In the genomic region with DNA sequence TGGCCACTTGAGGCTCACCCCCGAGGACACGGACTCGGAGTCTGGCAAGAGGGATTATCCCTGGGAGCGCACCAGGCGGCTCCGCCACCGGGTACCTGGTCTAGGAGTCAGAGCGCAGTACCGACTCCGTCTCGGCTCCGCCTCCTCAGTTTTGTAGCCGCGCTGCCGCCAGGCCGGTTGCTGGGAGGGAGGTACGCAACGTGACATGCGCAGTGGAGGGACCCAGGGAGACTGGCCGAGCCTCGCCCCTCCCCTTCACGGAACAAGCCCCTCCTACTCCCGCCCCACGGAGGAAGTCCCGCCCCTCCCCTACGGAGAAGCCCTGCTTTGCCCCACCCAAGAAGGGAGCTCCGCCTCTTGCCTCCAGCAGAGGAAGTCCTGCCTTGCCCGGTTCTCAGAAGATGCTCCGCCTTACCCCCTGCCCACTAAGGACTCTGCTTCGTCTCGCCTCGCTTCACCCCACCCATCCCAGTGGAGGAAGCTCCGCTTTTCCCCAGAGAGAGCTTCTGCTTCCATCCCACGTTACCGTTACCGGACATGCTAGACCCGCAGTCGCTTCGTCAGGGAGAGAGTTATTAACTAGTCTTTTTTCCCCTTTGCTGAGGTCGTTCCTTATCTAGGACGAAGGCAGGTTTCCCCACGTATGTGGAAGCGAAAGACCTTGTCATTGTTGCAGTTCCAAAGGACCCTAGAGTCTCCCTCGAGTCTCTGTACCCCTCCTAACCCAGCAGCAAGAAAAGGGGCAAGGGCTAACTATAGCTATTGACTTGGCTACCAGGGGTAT, we compare ENCODE assay signal across 8 mouse cellular contexts. TPM values are rescaled to one million over a fixed set of nuclear protein-coding genes. Genes with fewer than 3 reads are reported as not detected.
DNase-seq lines count a peak whose midpoint lies in the region; ATAC-seq and TF ChIP-seq lines count a peak whose summit lies in the region.

No protein-coding gene starts in this region.

- 0 out of 2 replicates have a peak, but pooled peaks cover 2% of the 10 kb centered on the region for H3K79me2 ChIP-seq in CH12.LX (replicated peaks; ENCODE audit: control insufficient read depth, extremely low read depth, insufficient read depth, poor library complexity, severe bottlenecking)

- peak overlapping the region; percentile 75 for H3K27ac ChIP-seq in CH12.LX (ENCODE audit: insufficient read depth, low read depth)
- H3K27ac ChIP-seq in forebrain, embryonic 11.5 days (ENCODE audit: low read depth, low read length), result peak overlapping the region; percentile 79
- peak overlapping the region; percentile 80 for H3K27ac ChIP-seq in heart, postnatal 0 days (ENCODE audit: low read depth)
- peak overlapping the region; percentile 95 for H3K27ac ChIP-seq in liver, embryonic 16.5 days (ENCODE audit: low read length)
- peak overlapping the region; percentile 89 for H3K27ac ChIP-seq in neural tube, embryonic 13.5 days (replicated peaks)
- peak overlapping the region; percentile 92 for H3K27ac ChIP-seq in testis, adult 2 months (ENCODE audit: control insufficient read depth, insufficient read depth, low read depth, low read length)

- H3K9ac ChIP-seq in CH12.LX (ENCODE audit: insufficient read depth, low read depth), result peak overlapping the region; percentile 81
- H3K9ac ChIP-seq in forebrain, embryonic 11.5 days (ENCODE audit: low read length), result peak overlapping the region; percentile 60
- H3K9ac ChIP-seq in heart, postnatal 0 days (replicated peaks; ENCODE audit: low read depth, low read length), result peak overlapping the region; percentile 69
- peak overlapping the region; percentile 85 for H3K9ac ChIP-seq in liver, embryonic 16.5 days (ENCODE audit: low read depth, low read length)
- peak overlapping the region; percentile 82 for H3K9ac ChIP-seq in neural tube, embryonic 13.5 days

- peak; percentile 96 for ATAC-seq in forebrain, embryonic 11.5 days (replicated peaks; ENCODE audit: low FRiP score)
- peak; percentile 98 for ATAC-seq in heart, postnatal 0 days (ENCODE audit: insufficient read depth, low read depth)
- ATAC-seq in liver, embryonic 16.5 days (ENCODE audit: low read depth), result peak; percentile 95
- ATAC-seq in neural tube, embryonic 13.5 days (ENCODE audit: low read depth), result peak; percentile 96

- peaks cover 6 to 49% of the 10 kb centered on the region in 2 experiments for H3K4me1 ChIP-seq in CH12.LX (ENCODE audit: control insufficient read depth in 1 of 2, insufficient read depth in 2 of 2)
- H3K4me1 ChIP-seq in forebrain, embryonic 11.5 days (replicated peaks; ENCODE audit: control insufficient read depth, insufficient read depth, low read length), result peaks cover 2% of the 10 kb centered on the region; the same call in 1 of the 2 replicates
- H3K4me1 ChIP-seq in heart, postnatal 0 days (ENCODE audit: control insufficient read depth, insufficient read depth), result peaks cover 4% of the 10 kb centered on the region
- H3K4me1 ChIP-seq in liver, embryonic 16.5 days (ENCODE audit: control insufficient read depth, low read depth, low read length), result peaks cover 28% of the 10 kb centered on the region
- H3K4me1 ChIP-seq in neural tube, embryonic 13.5 days (replicated peaks), result peaks cover 15% of the 10 kb centered on the region
- H3K4me1 ChIP-seq in testis, adult 2 months (ENCODE audit: control insufficient read depth, insufficient read depth, low read length), result no peaks in the 10 kb centered on the region

- peak overlapping the region; percentile 64 to 73 (median 71) for H3K4me3 ChIP-seq in CH12.LX (replicated peaks in 1 of 3; ENCODE audit: low read depth in 2 of 3, low read length in 2 of 3, poor library complexity in 1 of 3)
- H3K4me3 ChIP-seq in forebrain, embryonic 11.5 days (ENCODE audit: low read depth, low read length), result peak overlapping the region; percentile 58
- peak overlapping the region; percentile 73 for H3K4me3 ChIP-seq in heart, postnatal 0 days (ENCODE audit: low read depth, low read length)
- H3K4me3 ChIP-seq in liver, embryonic 16.5 days (ENCODE audit: low read depth, low read length), result peak overlapping the region; percentile 81
- peak overlapping the region; percentile 77 for H3K4me3 ChIP-seq in neural tube, embryonic 13.5 days
- peak overlapping the region; percentile 95 for H3K4me3 ChIP-seq in testis, adult 2 months (ENCODE audit: control insufficient read depth, low read depth, low read length)

- 0 out of 2 replicates have a peak, but pooled peaks have one; percentile 6 for TF ChIP-seq EP300 in CH12.LX (IDR thresholded peaks at IDR 0.05; ENCODE audit: low read length)
- no peak for TF ChIP-seq EP300 in heart, postnatal 0 days (IDR thresholded peaks at IDR 0.05; ENCODE audit: low read depth)

- TF ChIP-seq CTCF in CH12.LX (conservative IDR thresholded peaks at IDR 0.05 in 1 of 2, IDR thresholded peaks at IDR 0.05 in 1 of 2; ENCODE audit: low read depth in 2 of 2, low read length in 2 of 2), result no peak
- no peak; the same call in 1 of the 2 replicates for TF ChIP-seq CTCF in heart, postnatal 0 days (IDR thresholded peaks at IDR 0.05; ENCODE audit: low read depth)
- no peak for TF ChIP-seq CTCF in testis, adult 2 months (IDR thresholded peaks at IDR 0.05; ENCODE audit: control insufficient read depth, insufficient read depth, insufficient replicate concordance, low read depth, low read length)

- H3K27me3 ChIP-seq in CH12.LX (replicated peaks), result no peaks in the 10 kb centered on the region
- H3K27me3 ChIP-seq in forebrain, embryonic 11.5 days (ENCODE audit: control insufficient read depth, insufficient read depth, low read length), result no peaks in the 10 kb centered on the region
- no peaks in the 10 kb centered on the region for H3K27me3 ChIP-seq in heart, postnatal 0 days (ENCODE audit: control insufficient read depth, insufficient read depth, low read length)
- no peaks in the 10 kb centered on the region for H3K27me3 ChIP-seq in liver, embryonic 16.5 days (ENCODE audit: control insufficient read depth, insufficient read depth, low read depth, low read length)
- no peaks in the 10 kb centered on the region for H3K27me3 ChIP-seq in neural tube, embryonic 13.5 days
- H3K27me3 ChIP-seq in testis, adult 2 months (ENCODE audit: control insufficient read depth, insufficient read depth, low read length), result no peaks in the 10 kb centered on the region

- peaks cover 15 to 38% of the 10 kb centered on the region in 2 experiments for H3K36me3 ChIP-seq in CH12.LX (replicated peaks in 1 of 2; ENCODE audit: control insufficient read depth in 1 of 2, insufficient read depth in 1 of 2, low read length in 1 of 2)
- H3K36me3 ChIP-seq in forebrain, embryonic 11.5 days (ENCODE audit: control insufficient read depth, insufficient read depth, low read length), result peaks cover 6% of the 10 kb centered on the region
- H3K36me3 ChIP-seq in heart, postnatal 0 days (replicated peaks; ENCODE audit: control insufficient read depth, insufficient read depth, low read length), result peaks cover 23% of the 10 kb centered on the region
- peaks cover 10% of the 10 kb centered on the region for H3K36me3 ChIP-seq in liver, embryonic 16.5 days (ENCODE audit: control insufficient read depth, insufficient read depth)
- H3K36me3 ChIP-seq in neural tube, embryonic 13.5 days, result peaks cover 27% of the 10 kb centered on the region
- peaks cover 1% of the 10 kb centered on the region; the same call in 1 of the 2 replicates for H3K36me3 ChIP-seq in testis, adult 2 months (ENCODE audit: control insufficient read depth, insufficient read depth, low read length)

- H3K9me3 ChIP-seq in CH12.LX (replicated peaks; ENCODE audit: low read length), result no peaks in the 10 kb centered on the region
- H3K9me3 ChIP-seq in forebrain, embryonic 11.5 days (ENCODE audit: control insufficient read depth, low read length), result no peaks in the 10 kb centered on the region
- H3K9me3 ChIP-seq in heart, postnatal 0 days (replicated peaks; ENCODE audit: control insufficient read depth, low read length), result no peaks in the 10 kb centered on the region
- H3K9me3 ChIP-seq in liver, embryonic 16.5 days (replicated peaks; ENCODE audit: control insufficient read depth, low read length), result no peaks in the 10 kb centered on the region
- H3K9me3 ChIP-seq in neural tube, embryonic 13.5 days, result no peaks in the 10 kb centered on the region

- TF ChIP-seq POLR2A in CH12.LX (IDR thresholded peaks at IDR 0.05; ENCODE audit: low read depth, low read length), result peak; percentile 98
- TF ChIP-seq POLR2A in testis, adult 2 months (IDR thresholded peaks at IDR 0.05; ENCODE audit: control insufficient read depth, low read depth, low read length), result peak; percentile 99

- dilution Hi-C loops in CH12.LX (cut with MboI; ENCODE audit: extremely low pct_ligation_motif_present, extremely low pct_unique_long_range_greater_than_20kb, low sequenced_read_pairs), result no loop called here

- H3K4me2 ChIP-seq in CH12.LX (ENCODE audit: insufficient read depth, low read depth, poor library complexity, severe bottlenecking), result peak overlapping the region; percentile 96
- peak overlapping the region; percentile 70 for H3K4me2 ChIP-seq in forebrain, embryonic 11.5 days (ENCODE audit: low read depth, low read length, severe bottlenecking)
- H3K4me2 ChIP-seq in heart, postnatal 0 days (ENCODE audit: low read depth, low read length), result peak overlapping the region; percentile 76
- H3K4me2 ChIP-seq in liver, embryonic 16.5 days (ENCODE audit: low read depth, low read length), result peak overlapping the region; percentile 90
- peak overlapping the region; percentile 75 for H3K4me2 ChIP-seq in neural tube, embryonic 13.5 days

- under 1% methylated on average over 41 of the region's 44 CpGs for WGBS in forebrain, embryonic 11.5 days
- under 1% methylated on average over 43 of the region's 44 CpGs for WGBS in heart, postnatal 0 days
- under 1% methylated on average over 44 of the region's 44 CpGs for WGBS in liver, embryonic 16.5 days (ENCODE audit: insufficient replicate concordance)
- WGBS in neural tube, embryonic 13.5 days, result 0% methylated on average over 44 of the region's 44 CpGs

- no peak; the same call in 1 of the 2 replicates for TF ChIP-seq RAD21 in CH12.LX (IDR thresholded peaks at IDR 0.05; ENCODE audit: low read depth, low read length)

- DNase-seq in CH12.LX (ENCODE audit: extremely low read depth), result peak; percentile 99
- peak; percentile 96 for DNase-seq in c-Kit-positive CD71-positive TER-119-negative erythroid progenitor cells, embryonic 14.5 days (ENCODE audit: low read depth)
- peak; percentile 99 for DNase-seq in forebrain, embryonic 11.5 days (ENCODE audit: low spot score)
- peak; percentile 99 for DNase-seq in heart, postnatal 0 days (ENCODE audit: low spot score)
- DNase-seq in kidney, postnatal 4 days, result peak; percentile 98 to 99

- in situ Hi-C loops in CH12.LX (cut with MboI; ENCODE audit: low pct_ligation_motif_present, low pct_unique_long_range_greater_than_20kb, low sequenced_read_pairs), result no loop called here

RNA-seq across cellular contexts. Expression of gene Strada, which starts 8.4 kb away (rescaled TPM):
- total RNA-seq in CH12.LX (2012; rRNA removed) (36.8 and 39.4 TPM in 2 replicates), CH12.LX (2014; rRNA removed) (40.1 and 41.7 TPM in 2 replicates)
- polyA plus RNA-seq in CH12.LX (2012; ENCODE audit: insufficient read length, low read depth), result 48.7 and 51.7 TPM in 2 replicates
- polyA plus RNA-seq in forebrain, embryonic 11.5 days (2014; fragmentation: Nextera tagmentation; extraction: Ambion mirVana), result 41.8 and 43.6 TPM in 2 replicates
- 12.6 and 18.7 TPM in 2 replicates for total RNA-seq in heart, postnatal 0 days (2014; rRNA removed; ENCODE audit: low replicate concordance)
- polyA plus RNA-seq in heart, postnatal 0 days (2015; fragmentation: Nextera tagmentation; extraction: Ambion mirVana), result 12.6 and 13.0 TPM in 2 replicates
- polyA plus RNA-seq in liver, embryonic 16.5 days (2015; fragmentation: Nextera tagmentation; extraction: Ambion mirVana), result 7.3 and 7.6 TPM in 2 replicates
- polyA plus RNA-seq in neural tube, embryonic 13.5 days (2015; fragmentation: Nextera tagmentation; extraction: Ambion mirVana), result 32.8 and 33.5 TPM in 2 replicates
- polyA plus RNA-seq in testis, adult 2 months (2012; rRNA removed), result 153 and 157 TPM in 2 replicates

RNA-seq across cellular contexts. Expression of gene Ccdc47, which starts 22.6 kb away (rescaled TPM):
- total RNA-seq in CH12.LX (2012; rRNA removed), result 53.2 and 66.7 TPM in 2 replicates
- total RNA-seq in CH12.LX (2014; rRNA removed), result 44.5 and 46.1 TPM in 2 replicates
- 80.8 and 94.1 TPM in 2 replicates for polyA plus RNA-seq in CH12.LX (2012; ENCODE audit: insufficient read length, low read depth)
- polyA plus RNA-seq in forebrain, embryonic 11.5 days (2014; fragmentation: Nextera tagmentation; extraction: Ambion mirVana), result 70.9 and 74.1 TPM in 2 replicates
- 22.0 and 23.6 TPM in 2 replicates for total RNA-seq in heart, postnatal 0 days (2014; rRNA removed; ENCODE audit: low replicate concordance)
- polyA plus RNA-seq in heart, postnatal 0 days (2015; fragmentation: Nextera tagmentation; extraction: Ambion mirVana), result 80.6 and 89.8 TPM in 2 replicates
- 42.3 and 44.2 TPM in 2 replicates for polyA plus RNA-seq in liver, embryonic 16.5 days (2015; fragmentation: Nextera tagmentation; extraction: Ambion mirVana)
- polyA plus RNA-seq in neural tube, embryonic 13.5 days (2015; fragmentation: Nextera tagmentation; extraction: Ambion mirVana), result 96.7 and 111 TPM in 2 replicates
- 8.2 and 11.0 TPM in 2 replicates for polyA plus RNA-seq in testis, adult 2 months (2012; rRNA removed)

RNA-seq across cellular contexts. Expression of gene Ddx42, which starts 23.2 kb away (rescaled TPM):
- total RNA-seq in CH12.LX (2012; rRNA removed) (63.8 and 69.0 TPM in 2 replicates), CH12.LX (2014; rRNA removed) (65.3 and 65.5 TPM in 2 replicates)
- polyA plus RNA-seq in CH12.LX (2012; ENCODE audit: insufficient read length, low read depth), result 89.1 and 94.6 TPM in 2 replicates
- 109 and 111 TPM in 2 replicates for polyA plus RNA-seq in forebrain, embryonic 11.5 days (2014; fragmentation: Nextera tagmentation; extraction: Ambion mirVana)
- total RNA-seq in heart, postnatal 0 days (2014; rRNA removed; ENCODE audit: low replicate concordance), result 15.8 and 17.8 TPM in 2 replicates
- 25.5 and 29.2 TPM in 2 replicates for polyA plus RNA-seq in heart, postnatal 0 days (2015; fragmentation: Nextera tagmentation; extraction: Ambion mirVana)
- polyA plus RNA-seq in liver, embryonic 16.5 days (2015; fragmentation: Nextera tagmentation; extraction: Ambion mirVana), result 22.7 and 24.7 TPM in 2 replicates
- 87.1 and 89.8 TPM in 2 replicates for polyA plus RNA-seq in neural tube, embryonic 13.5 days (2015; fragmentation: Nextera tagmentation; extraction: Ambion mirVana)
- 12.0 and 13.2 TPM in 2 replicates for polyA plus RNA-seq in testis, adult 2 months (2012; rRNA removed)

RNA-seq across cellular contexts. Expression of gene Limd2, which starts 32.9 kb away (rescaled TPM):
- total RNA-seq in CH12.LX (2012; rRNA removed) (249 and 275 TPM in 2 replicates), CH12.LX (2014; rRNA removed) (344 and 367 TPM in 2 replicates)
- polyA plus RNA-seq in CH12.LX (2012; ENCODE audit: insufficient read length, low read depth), result 520 and 563 TPM in 2 replicates
- 309 and 337 TPM in 2 replicates for polyA plus RNA-seq in forebrain, embryonic 11.5 days (2014; fragmentation: Nextera tagmentation; extraction: Ambion mirVana)
- total RNA-seq in heart, postnatal 0 days (2014; rRNA removed; ENCODE audit: low replicate concordance), result 8.2 and 34.8 TPM in 2 replicates
- 40.4 and 44.6 TPM in 2 replicates for polyA plus RNA-seq in heart, postnatal 0 days (2015; fragmentation: Nextera tagmentation; extraction: Ambion mirVana)
- 76.8 and 79.6 TPM in 2 replicates for polyA plus RNA-seq in liver, embryonic 16.5 days (2015; fragmentation: Nextera tagmentation; extraction: Ambion mirVana)
- 171 and 187 TPM in 2 replicates for polyA plus RNA-seq in neural tube, embryonic 13.5 days (2015; fragmentation: Nextera tagmentation; extraction: Ambion mirVana)
- polyA plus RNA-seq in testis, adult 2 months (2012; rRNA removed), result 1,077 and 1,168 TPM in 2 replicates

RNA-seq across cellular contexts. Expression of gene Gm10840, which starts 32.9 kb away (rescaled TPM):
- total RNA-seq in CH12.LX (2012; rRNA removed) (not detected in 2 replicates), CH12.LX (2014; rRNA removed) (not detected in 2 replicates)
- polyA plus RNA-seq in CH12.LX (2012; ENCODE audit: insufficient read length, low read depth), result not detected in 2 replicates
- polyA plus RNA-seq in forebrain, embryonic 11.5 days (2014; fragmentation: Nextera tagmentation; extraction: Ambion mirVana), result 1.2 TPM in 1 of 2 replicates, not detected in the other
- total RNA-seq in heart, postnatal 0 days (2014; rRNA removed; ENCODE audit: low replicate concordance), result not detected in 2 replicates
- polyA plus RNA-seq in heart, postnatal 0 days (2015; fragmentation: Nextera tagmentation; extraction: Ambion mirVana), result not detected in 2 replicates
- polyA plus RNA-seq in liver, embryonic 16.5 days (2015; fragmentation: Nextera tagmentation; extraction: Ambion mirVana), result not detected in 2 replicates
- polyA plus RNA-seq in neural tube, embryonic 13.5 days (2015; fragmentation: Nextera tagmentation; extraction: Ambion mirVana), result not detected in 2 replicates
- 124 and 142 TPM in 2 replicates for polyA plus RNA-seq in testis, adult 2 months (2012; rRNA removed)

Comparison
In these comparisons a context has a peak if more than half of its experiments do, and no peak if none do; other contexts are left out.
1. Peak in every context shown above with its lines: DNase-seq, ATAC-seq, H3K4me3 ChIP-seq and H3K27ac ChIP-seq.